Mouse (Mus musculus): ENCODE measurements around the gene G6pc3. TPM values are rescaled to one million over a fixed set of nuclear protein-coding genes. Genes with fewer than 3 reads are reported as not detected.
A peak's percentile ranks its signal among the peaks of the same experiment; 100 is the strongest.

G6pc3 gene
- polyA plus RNA-seq, 1 experiment from 2014 or later = 23.7 TPM

DNA sequence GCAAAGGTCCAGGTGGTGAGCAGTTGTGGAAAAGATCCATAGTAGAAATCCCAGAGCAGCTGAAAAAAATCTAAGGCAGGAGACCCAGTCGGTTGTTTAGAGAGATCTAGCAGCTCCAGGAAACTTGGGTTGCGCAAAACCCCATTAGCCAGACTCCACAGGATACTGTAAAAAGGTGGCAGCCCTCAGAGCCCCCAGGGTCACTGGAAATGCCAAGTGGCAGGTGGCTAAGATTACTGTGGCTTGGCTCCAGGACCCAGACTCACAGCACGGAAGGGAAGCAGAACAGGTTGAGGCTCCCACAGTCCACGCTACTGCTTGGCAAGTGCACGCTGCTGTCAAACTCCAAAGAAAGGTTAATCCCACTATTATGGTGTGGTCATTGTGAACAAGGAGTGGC is 29.6 kb upstream of the G6pc3 start:
- H3K9me3 ChIP-seq = no peaks in the 10 kb centered on the region
- no peak overlapping the region for H3K4me2 ChIP-seq (replicated peaks)
- ATAC-seq (replicated peaks) = no peak
- H3K9ac ChIP-seq (replicated peaks) = no peak overlapping the region
- H3K4me1 ChIP-seq = peaks cover 10% of the 10 kb centered on the region
- H3K4me3 ChIP-seq = no peak overlapping the region
- peaks cover 36% of the 10 kb centered on the region for H3K36me3 ChIP-seq
- WGBS = 73% methylated on average over 5 of the region's 5 CpGs
- no peaks in the 10 kb centered on the region for H3K27me3 ChIP-seq
- no peak overlapping the region for H3K27ac ChIP-seq (replicated peaks)

DNA sequence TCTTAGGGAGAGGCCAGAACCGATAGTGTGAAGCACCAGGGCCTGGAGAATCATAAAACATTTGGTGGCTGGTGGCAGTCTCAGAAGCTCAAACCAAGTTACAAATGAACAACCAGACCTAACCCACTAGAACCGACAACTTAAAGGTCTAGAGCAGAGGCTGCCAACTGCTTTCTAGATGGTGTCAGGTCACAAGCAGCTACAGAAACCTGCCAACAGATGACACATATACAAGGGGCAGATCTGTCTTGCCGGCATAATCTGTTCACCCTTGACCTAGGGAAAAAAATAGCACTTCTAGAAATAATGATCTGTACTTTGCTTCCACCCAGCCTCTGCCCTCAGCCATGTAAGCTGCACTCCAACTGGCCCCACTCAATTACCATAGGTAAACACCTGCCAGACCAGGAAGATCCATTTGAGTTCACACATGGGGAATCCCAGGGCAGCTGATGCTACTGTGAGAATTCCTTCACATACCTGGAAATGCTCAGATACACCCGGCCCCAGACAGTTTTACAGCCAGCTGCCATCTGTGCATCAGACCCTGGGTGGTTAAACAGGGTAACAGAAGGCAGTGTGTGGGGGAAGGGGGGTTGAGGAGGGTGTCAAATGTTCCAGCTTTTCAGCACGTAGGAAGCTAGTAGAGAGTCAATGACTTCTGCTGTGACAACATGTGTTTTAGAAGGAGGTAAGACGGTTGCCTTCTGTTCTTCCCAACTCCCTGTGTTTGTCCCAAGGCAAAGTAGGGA is 23.3 kb upstream of the G6pc3 start:
- Histone ChIP-seq H3K4me1 (peaks cover 6% of the 10 kb centered on the region), H3K27ac (replicated peaks) (no peak overlapping the region; the same call in 1 of the 2 replicates), H3K9me3 (no peaks in the 10 kb centered on the region), H3K4me3 (no peak overlapping the region), H3K9ac (replicated peaks) (no peak overlapping the region), H3K36me3 (peaks cover 53% of the 10 kb centered on the region), H3K4me2 (replicated peaks) (no peak overlapping the region), H3K27me3 (no peaks in the 10 kb centered on the region)
- WGBS = 67% methylated on average over 6 of the region's 6 CpGs
- no peak for ATAC-seq (replicated peaks)

DNA sequence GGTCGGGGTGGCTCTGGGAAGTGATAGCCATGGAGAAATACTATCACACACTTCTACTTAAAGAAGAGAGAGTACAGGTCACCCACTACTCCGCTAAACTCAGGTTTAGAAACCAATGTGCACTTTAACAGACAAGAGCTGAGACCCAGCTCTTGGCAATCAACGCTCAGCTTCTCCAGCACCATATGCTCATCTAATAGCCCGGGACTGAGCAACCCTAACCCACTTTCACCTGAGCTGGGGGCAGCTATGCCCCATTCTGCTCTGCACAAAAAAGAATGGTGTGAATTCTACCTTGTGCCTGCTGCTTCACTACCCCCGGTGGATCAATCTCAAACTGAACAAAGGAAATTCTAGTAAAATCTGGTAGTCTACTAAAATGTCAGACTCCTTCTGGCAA is 21.9 kb upstream of the G6pc3 start:
- peaks cover 43% of the 10 kb centered on the region for H3K36me3 ChIP-seq
- WGBS = 88% methylated on average over 5 of the region's 5 CpGs
- peaks cover 6% of the 10 kb centered on the region for H3K4me1 ChIP-seq
- H3K4me2 ChIP-seq (replicated peaks) = no peak overlapping the region
- H3K9me3 ChIP-seq = no peaks in the 10 kb centered on the region
- no peak overlapping the region for H3K9ac ChIP-seq (replicated peaks)
- ATAC-seq (replicated peaks) = no peak
- H3K4me3 ChIP-seq = no peak overlapping the region
- H3K27me3 ChIP-seq = no peaks in the 10 kb centered on the region
- H3K27ac ChIP-seq (replicated peaks) = 0 out of 2 replicates have a peak overlapping the region, but pooled peaks have one; percentile 38

DNA sequence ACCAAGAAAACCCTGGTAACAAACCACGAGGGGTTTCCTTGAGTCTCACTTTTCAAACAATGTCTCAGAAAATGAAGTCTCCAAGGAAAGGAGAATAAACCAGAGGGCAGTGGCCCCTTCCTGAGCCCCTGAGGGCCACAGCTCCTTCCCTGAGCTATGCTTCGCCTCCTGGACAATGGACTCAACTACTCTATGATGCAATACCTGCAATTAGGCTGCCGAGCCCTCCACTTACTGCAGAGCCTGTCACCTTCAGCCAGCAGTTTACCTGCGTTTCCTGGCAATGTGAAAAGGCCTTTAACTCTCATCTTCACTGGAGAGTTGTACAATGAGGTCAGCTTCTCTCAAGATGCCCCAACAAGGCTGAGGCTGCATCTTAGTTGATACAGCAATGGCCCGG is 20.7 kb upstream of the G6pc3 start:
- 90% methylated on average over 5 of the region's 5 CpGs for WGBS
- Histone ChIP-seq H3K4me1 (peaks cover 6% of the 10 kb centered on the region), H3K9me3 (no peaks in the 10 kb centered on the region), H3K36me3 (peaks cover 33% of the 10 kb centered on the region), H3K27ac (replicated peaks) (no peak overlapping the region), H3K4me3 (no peak overlapping the region), H3K27me3 (no peaks in the 10 kb centered on the region), H3K4me2 (replicated peaks) (no peak overlapping the region), H3K9ac (replicated peaks) (no peak overlapping the region)
- no peak for ATAC-seq (replicated peaks)

DNA sequence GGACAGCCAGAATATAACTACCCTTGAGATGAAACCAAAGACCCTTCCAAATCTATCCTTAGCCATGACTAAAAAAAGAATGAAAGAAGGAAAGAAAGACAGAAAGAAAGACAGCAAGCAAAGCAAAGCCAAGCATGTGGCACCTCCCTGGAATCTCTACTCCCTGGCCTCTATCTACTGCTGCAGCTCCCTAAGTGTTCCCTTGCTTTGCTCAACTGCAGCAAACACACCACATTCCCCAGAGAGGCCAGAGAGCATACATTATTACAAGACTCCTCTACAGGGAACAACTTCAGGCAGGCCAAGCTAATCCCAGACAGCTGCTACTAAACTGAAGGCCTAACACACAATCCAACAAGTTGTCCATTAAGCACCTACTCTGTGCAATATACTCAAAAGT is 9.6 kb upstream of the G6pc3 start:
- Histone ChIP-seq H3K9me3 (no peaks in the 10 kb centered on the region), H3K4me2 (replicated peaks) (no peak overlapping the region), H3K36me3 (peaks cover 46% of the 10 kb centered on the region), H3K4me1 (peaks cover 17% of the 10 kb centered on the region), H3K4me3 (no peak overlapping the region), H3K27me3 (no peaks in the 10 kb centered on the region), H3K27ac (replicated peaks) (no peak overlapping the region), H3K9ac (replicated peaks) (no peak overlapping the region)
- ATAC-seq (replicated peaks) = no peak

DNA sequence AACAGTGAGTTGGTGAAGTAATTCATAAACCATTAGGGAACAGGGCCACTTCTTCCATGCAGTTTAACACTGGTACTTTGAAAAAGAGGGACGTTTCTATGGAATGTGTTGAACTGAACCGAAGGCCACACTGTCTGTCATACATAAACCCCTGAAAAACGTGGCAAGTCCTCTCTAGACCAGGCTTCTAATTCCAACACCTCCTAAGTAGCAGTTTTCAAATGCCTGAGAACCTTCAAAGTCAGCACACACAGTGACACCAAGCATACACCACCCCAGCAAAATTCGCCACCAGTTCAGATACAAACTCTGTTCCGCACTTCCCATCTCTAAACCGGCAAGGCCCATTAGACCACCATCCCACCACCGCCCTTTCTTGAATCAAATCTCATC is 5.2 kb upstream of the G6pc3 start:
- H3K4me2 ChIP-seq (replicated peaks) = peak overlapping the region; percentile 62
- peaks cover 33% of the 10 kb centered on the region for H3K36me3 ChIP-seq
- peaks cover 23% of the 10 kb centered on the region for H3K4me1 ChIP-seq
- H3K4me3 ChIP-seq = peak overlapping the region; percentile 71
- no peaks in the 10 kb centered on the region for H3K9me3 ChIP-seq
- ATAC-seq (replicated peaks) = no peak
- peak overlapping the region; percentile 88 for H3K9ac ChIP-seq (replicated peaks)
- H3K27me3 ChIP-seq = no peaks in the 10 kb centered on the region
- 5% methylated on average over 7 of the region's 7 CpGs for WGBS
- H3K27ac ChIP-seq (replicated peaks) = peak overlapping the region; percentile 95

DNA sequence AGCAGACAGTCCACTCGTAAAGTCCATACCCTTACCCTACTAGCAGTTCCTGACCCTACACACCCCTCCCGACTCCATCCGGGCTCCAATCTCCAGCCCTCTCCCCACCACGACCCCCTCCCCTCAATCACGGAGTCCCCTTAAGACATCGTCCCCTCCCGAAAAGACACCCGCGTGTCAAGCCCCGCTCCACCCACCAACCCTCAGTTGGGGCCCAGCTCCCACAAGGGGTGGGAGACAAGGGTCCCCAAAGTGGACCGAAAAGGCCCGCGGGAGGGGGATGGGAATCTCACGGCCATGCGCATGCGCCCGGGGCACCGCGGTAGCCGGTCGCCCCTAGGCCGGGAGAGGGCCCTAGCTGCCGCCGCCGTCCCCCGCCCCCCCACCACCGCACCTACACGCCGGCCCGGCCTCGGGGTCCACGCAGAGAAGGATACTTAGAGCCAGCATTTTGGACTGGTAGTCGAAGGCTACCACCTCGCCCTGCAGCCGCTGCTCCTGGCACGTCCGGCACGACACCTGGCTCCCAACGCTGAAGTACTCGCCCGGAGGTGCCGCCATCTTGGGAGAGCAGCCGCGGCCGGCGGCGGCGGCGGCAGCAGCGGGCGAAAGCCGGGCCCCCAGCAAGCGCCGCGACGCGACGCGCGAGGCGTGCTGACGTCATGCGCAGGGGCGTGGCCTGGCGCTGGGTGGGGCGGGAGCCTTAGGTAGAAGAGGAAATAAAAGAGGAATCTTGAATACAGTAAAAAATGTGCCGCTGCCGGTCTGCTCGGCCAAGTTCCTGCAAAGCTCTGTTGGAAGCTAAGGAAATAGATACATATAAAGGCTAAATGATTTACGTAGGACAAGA is 4.5 kb upstream of the G6pc3 start, which contains the start of gene Lsm12:
Gene Lsm12 (minus strand): TSS at position 651 of the 850 bp plus-strand sequence.
- peaks cover 27% of the 10 kb centered on the region for H3K4me1 ChIP-seq
- peak within 1 kb of the TSS; percentile 71 for H3K4me3 ChIP-seq
- peak within 1 kb of the TSS; percentile 88 for H3K9ac ChIP-seq (replicated peaks)
- H3K27me3 ChIP-seq = no peaks in the 10 kb centered on the region
- peaks cover 26% of the 10 kb centered on the region for H3K36me3 ChIP-seq
- peak within 1 kb of the TSS; percentile 95 for H3K27ac ChIP-seq (replicated peaks)
- under 1% methylated on average over 69 of the region's 70 CpGs for WGBS
- peak within 1 kb of the TSS; percentile 62 for H3K4me2 ChIP-seq (replicated peaks)
- peak; percentile 90 for ATAC-seq (replicated peaks)
- no peaks in the 10 kb centered on the region for H3K9me3 ChIP-seq

DNA sequence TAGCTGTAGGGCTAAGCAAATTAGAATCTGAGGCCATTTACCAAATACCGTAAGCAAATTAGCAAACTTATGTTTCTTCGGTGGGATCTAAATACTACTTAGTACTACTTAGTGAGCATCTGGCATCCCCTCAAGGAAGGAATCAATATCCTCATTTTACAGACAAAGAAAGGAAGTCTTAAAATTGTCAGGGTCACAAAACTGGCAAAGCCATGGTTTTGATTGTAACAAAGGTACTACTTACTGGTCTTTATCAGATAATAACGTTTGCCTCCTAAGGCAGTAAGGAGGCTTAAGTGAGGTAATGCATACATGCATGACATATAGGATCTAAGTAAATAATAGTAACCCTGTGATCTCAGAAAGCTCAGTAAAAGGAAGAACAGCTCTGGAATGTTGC is 3.7 kb upstream of the G6pc3 start:
- ATAC-seq (replicated peaks) = no peak
- Histone ChIP-seq H3K27ac (replicated peaks) (peak overlapping the region; percentile 95), H3K36me3 (peaks cover 20% of the 10 kb centered on the region), H3K4me2 (replicated peaks) (peak overlapping the region; percentile 62), H3K9me3 (no peaks in the 10 kb centered on the region), H3K4me1 (peaks cover 35% of the 10 kb centered on the region), H3K27me3 (no peaks in the 10 kb centered on the region), H3K9ac (replicated peaks) (peak overlapping the region; percentile 88; the same call in 1 of the 2 replicates), H3K4me3 (peak overlapping the region; percentile 71)
- WGBS = 50% methylated on average over 3 of the region's 3 CpGs

DNA sequence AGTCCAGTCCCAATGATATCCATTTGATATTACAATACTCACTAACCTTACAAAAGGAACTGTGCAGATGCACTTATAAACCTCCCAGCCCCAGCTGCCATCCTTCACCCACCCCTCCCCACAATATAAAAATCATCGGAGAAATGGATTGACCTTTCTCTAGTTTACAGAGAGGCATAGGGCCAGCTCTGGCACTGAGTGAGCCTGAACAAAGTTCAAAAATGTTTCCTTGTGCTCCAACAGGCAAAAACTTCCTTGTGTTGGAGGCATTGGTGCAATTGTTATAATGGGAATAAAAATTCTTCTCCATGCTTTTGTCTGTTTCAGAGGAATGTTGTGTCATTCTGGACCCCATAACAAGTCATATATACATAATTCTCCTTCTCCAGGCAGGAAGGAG is 3.2 kb upstream of the G6pc3 start:
- Histone ChIP-seq H3K27ac (replicated peaks) (no peak overlapping the region), H3K36me3 (peaks cover 14% of the 10 kb centered on the region), H3K9me3 (no peaks in the 10 kb centered on the region), H3K9ac (replicated peaks) (no peak overlapping the region), H3K27me3 (no peaks in the 10 kb centered on the region), H3K4me1 (peaks cover 40% of the 10 kb centered on the region), H3K4me2 (replicated peaks) (no peak overlapping the region), H3K4me3 (no peak overlapping the region)
- 87% methylated on average over 1 of the region's 1 CpGs for WGBS
- ATAC-seq (replicated peaks) = no peak

DNA sequence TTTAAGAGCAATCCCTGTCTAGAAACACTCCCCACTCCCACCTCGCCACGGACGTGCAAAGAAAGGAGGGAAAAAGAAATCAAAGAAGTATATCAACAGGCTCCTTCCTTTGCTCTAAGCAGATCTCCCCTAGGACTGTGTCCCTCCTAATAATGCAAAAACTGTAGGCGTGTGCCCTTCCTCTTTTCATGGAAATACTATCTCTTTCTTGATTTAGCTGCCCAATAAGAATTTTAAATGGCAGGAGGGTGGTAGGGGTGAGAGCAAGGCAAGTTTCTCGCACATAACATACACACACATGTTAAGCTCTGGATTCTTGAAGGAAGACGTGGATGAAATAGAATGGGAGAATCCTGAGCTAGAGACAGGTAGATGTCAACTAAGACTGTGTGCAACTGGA is 440 bp upstream of the G6pc3 start:
- Histone ChIP-seq H3K36me3 (no peaks in the 10 kb centered on the region; the same call in 1 of the 2 replicates), H3K4me1 (peaks cover 27% of the 10 kb centered on the region), H3K27ac (replicated peaks) (0 out of 2 replicates have a peak overlapping the region, but pooled peaks have one; percentile 62), H3K9ac (replicated peaks) (peak overlapping the region; percentile 64), H3K9me3 (no peaks in the 10 kb centered on the region), H3K27me3 (no peaks in the 10 kb centered on the region), H3K4me2 (replicated peaks) (peak overlapping the region; percentile 77), H3K4me3 (peak overlapping the region; percentile 55)
- 70% methylated on average over 6 of the region's 6 CpGs for WGBS
- no peak for ATAC-seq (replicated peaks)

DNA sequence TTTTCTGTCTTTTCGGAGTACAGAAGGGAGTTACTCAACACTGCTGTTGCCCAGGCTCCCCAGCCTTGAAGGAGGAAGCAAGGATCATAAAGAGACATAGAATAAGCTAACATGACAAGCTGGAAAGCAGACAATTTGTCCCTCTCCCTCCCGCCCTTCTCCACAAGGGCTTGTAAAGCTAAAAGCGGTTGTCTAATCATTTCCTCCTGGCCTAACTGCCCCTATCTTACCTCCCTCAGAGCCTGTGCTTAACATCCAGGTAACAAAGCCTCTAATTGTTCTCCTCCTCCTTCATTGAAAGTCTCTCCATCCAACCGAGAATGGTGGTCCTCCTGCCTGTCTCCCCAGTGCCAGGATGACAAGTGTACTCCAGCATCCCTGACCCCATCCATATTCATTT is 1.4 kb downstream of the G6pc3 start:
- 52% methylated on average over 4 of the region's 4 CpGs for WGBS
- no peak overlapping the region for H3K27ac ChIP-seq (replicated peaks)
- H3K27me3 ChIP-seq = no peaks in the 10 kb centered on the region
- peaks cover 18% of the 10 kb centered on the region for H3K4me1 ChIP-seq
- H3K9me3 ChIP-seq = no peaks in the 10 kb centered on the region
- peaks cover 16% of the 10 kb centered on the region for H3K36me3 ChIP-seq
- H3K4me2 ChIP-seq (replicated peaks) = peak overlapping the region; percentile 77; the same call in 1 of the 2 replicates
- H3K4me3 ChIP-seq = peak overlapping the region; percentile 55; the same call in 1 of the 2 replicates
- no peak for ATAC-seq (replicated peaks)
- H3K9ac ChIP-seq (replicated peaks) = no peak overlapping the region

Data from forebrain, embryonic 15.5 days (tissue).